ENCODE assay signal across 19 mouse cellular contexts in genomic region chr3:146108945-146109344, GRCm38 (mm10). TPM values are rescaled to one million over a fixed set of nuclear protein-coding genes. Genes with fewer than 3 reads are reported as not detected.
"Had no signal": no experiment of that assay in that cellular context is flagged by ENCODE, and none has a peak within 500 bp of the region (broad histone marks: within the 10 kb centered on the region; RNA-seq: fewer than 3 reads in every experiment).

No protein-coding gene starts in this region.

- H3K4me1 ChIP-seq: liver, embryonic 13.5 days; liver, embryonic 15.5 days; stomach, embryonic 15.5 days had no signal

- H3K27ac ChIP-seq: liver, embryonic 13.5 days; liver, embryonic 15.5 days; midbrain, embryonic 12.5 days; neural tube, embryonic 12.5 days; stomach, embryonic 15.5 days; stomach, postnatal 0 days had no signal

- DNase-seq: liver, embryonic 13.5 days; liver, postnatal 0 days; lung, embryonic 14.5 days; lung, postnatal 10 days; midbrain, embryonic 14.5 days; right cerebral cortex, postnatal 14 days; thymus, adult 2 months; thymus, postnatal 14 days; thymus, postnatal 36 days had no signal

- H3K9ac ChIP-seq: liver, embryonic 13.5 days; liver, embryonic 15.5 days; liver, postnatal 0 days; midbrain, embryonic 12.5 days; neural tube, embryonic 12.5 days; stomach, embryonic 15.5 days had no signal

- H3K27me3 ChIP-seq: neural tube, embryonic 12.5 days; stomach, embryonic 15.5 days had no signal

- H3K36me3 ChIP-seq: liver, embryonic 13.5 days; liver, embryonic 15.5 days; midbrain, embryonic 10.5 days; midbrain, embryonic 12.5 days; neural tube, embryonic 12.5 days; stomach, embryonic 15.5 days had no signal

- H3K9me3 ChIP-seq: liver, embryonic 13.5 days; liver, embryonic 15.5 days; midbrain, embryonic 10.5 days; midbrain, embryonic 12.5 days; stomach, embryonic 15.5 days had no signal

RNA-seq across cellular contexts. Expression of gene Wdr63, which starts 1.0 kb away (rescaled TPM):
- total RNA-seq: megakaryocyte-erythroid progenitor cell, adult 5-6 weeks; neutrophil, adult 5-6 weeks had no signal
- polyA plus RNA-seq: liver, embryonic 15.5 days; lung, embryonic 14.5 days; spleen, adult 2 months had no signal

RNA-seq across cellular contexts. Expression of gene Mcoln3, which starts 8.3 kb away (rescaled TPM):
- polyA plus RNA-seq: liver, postnatal 0 days; stomach, postnatal 0 days had no signal

RNA-seq across cellular contexts. Expression of gene Mcoln2, which starts 40.7 kb away (rescaled TPM):
- polyA plus RNA-seq: neural tube, embryonic 14.5 days had no signal
